Mouse (Mus musculus) ES-Bruce4 (cell line): Measurements from ENCODE around the gene Ufd1. TPM values are rescaled to one million over a fixed set of nuclear protein-coding genes. Genes with fewer than 3 reads are reported as not detected.

ENCODE experiments used
- H3K27ac ChIP-seq: 2 replicates; pipeline ENCODE4 v1.5.1; 2012; ENCODE audit warnings: low read length, inconsistent platforms; ENCODE audit not compliant: insufficient read depth
- H3K27me3 ChIP-seq: 2 replicates; pipeline ENCODE4 v1.6.1; 2012; ENCODE audit warnings: mild to moderate bottlenecking, low read length, inconsistent platforms; ENCODE audit not compliant: control insufficient read depth, poor library complexity, insufficient read depth, severe bottlenecking
- H3K36me3 ChIP-seq: 2 replicates; pipeline ENCODE4 v1.6.1; 2012; ENCODE audit warnings: inconsistent platforms, mild to moderate bottlenecking, low read length, moderate library complexity; ENCODE audit not compliant: control insufficient read depth, poor library complexity, insufficient read depth, severe bottlenecking
- H3K4me1 ChIP-seq: one replicate; pipeline ENCODE4 v1.8.1; 2011; ENCODE audit warnings: low read length; ENCODE audit not compliant: control insufficient read depth, insufficient read depth
- H3K4me3 ChIP-seq: 2 replicates; pipeline ENCODE4 v1.5.1; 2011; ENCODE audit warnings: low read depth, mild to moderate bottlenecking, low read length
- H3K9ac ChIP-seq: 2 replicates; pipeline ENCODE4 v1.6.1; 2012; ENCODE audit warnings: low read depth, mild to moderate bottlenecking, inconsistent platforms; ENCODE audit not compliant: poor library complexity, severe bottlenecking
- H3K9me3 ChIP-seq: replicated peaks from 2 replicates; pipeline ENCODE4 v1.6.1; 2012; ENCODE audit warnings: mild to moderate bottlenecking, low read length, inconsistent platforms; ENCODE audit not compliant: control insufficient read depth, poor library complexity, insufficient read depth, severe bottlenecking
- CTCF ChIP-seq: IDR thresholded peaks from one replicate; pipeline ENCODE4 v1.8.1; 2011; ENCODE audit warnings: low read depth, low read length
- EP300 ChIP-seq: IDR thresholded peaks from 2 replicates; pipeline ENCODE4 v1.6.1; 2011; ENCODE audit warnings: low read depth, low read length; ENCODE audit not compliant: insufficient read depth
- POLR2A ChIP-seq: IDR thresholded peaks from one replicate; pipeline ENCODE4 v1.8.1; 2011; ENCODE audit warnings: low read length; ENCODE audit not compliant: insufficient read depth
- polyA plus RNA-seq: library from polyadenylated mRNA; stranded (reverse); fragments of >200 nt; gene quantifications from 2 replicates; pipeline ENCODE4 v1.2.4, GENCODE M21; 2011; ENCODE audit warnings: low read depth; ENCODE audit not compliant: missing spikeins, insufficient read depth, insufficient read length

Ufd1 gene
- polyA plus RNA-seq, 1 experiment: 67.3 TPM

- H3K36me3 ChIP-seq: peaks cover 41% of the 10 kb centered on the region
Measured at GRCm38 (mm10) chr16:18876091-18876441, 64.5 kb downstream of the Ufd1 start.

GRCm38 (mm10) chr16:18876442-18877308 lies 65.1 kb downstream of the Ufd1 start, which contains the start of the genes Mrpl40 and Hira:
TSS of gene Mrpl40 (minus strand) at chr16:18876862.
TSS of gene Hira (plus strand) at chr16:18877037.
- TF ChIP-seq POLR2A: peak; percentile 62
- no peak for TF ChIP-seq CTCF
- TF ChIP-seq EP300: 0 out of 2 replicates have a peak, but pooled peaks have one; percentile 46
- Histone ChIP-seq H3K4me3 (peak within 1 kb of the TSS; percentile 99), H3K4me1 (no peaks in the 10 kb centered on the region), H3K27me3 (no peaks in the 10 kb centered on the region), H3K9ac (peak within 1 kb of the TSS; percentile 83), H3K9me3 (no peaks in the 10 kb centered on the region), H3K27ac (peak within 1 kb of the TSS; percentile 57), H3K36me3 (peaks cover 40% of the 10 kb centered on the region)

More at GRCm38 (mm10) chr16:18876091-18876441, 64.5 kb downstream of the Ufd1 start:
- H3K27me3 ChIP-seq: no peaks in the 10 kb centered on the region
- H3K4me3 ChIP-seq: peak overlapping the region; percentile 99
- H3K9ac ChIP-seq: peak overlapping the region; percentile 83
- no peak for TF ChIP-seq EP300
- H3K9me3 ChIP-seq: no peaks in the 10 kb centered on the region
- H3K27ac ChIP-seq: peak overlapping the region; percentile 47
- no peaks in the 10 kb centered on the region for H3K4me1 ChIP-seq

- no peaks in the 10 kb centered on the region for H3K27me3 ChIP-seq
- H3K9ac ChIP-seq: peak overlapping the region; percentile 83
- peak overlapping the region; percentile 93 for H3K4me3 ChIP-seq
- no peaks in the 10 kb centered on the region for H3K9me3 ChIP-seq
- TF ChIP-seq CTCF: peak; percentile 23
- no peak for TF ChIP-seq POLR2A
- H3K36me3 ChIP-seq: peaks cover 31% of the 10 kb centered on the region
- H3K27ac ChIP-seq: peak overlapping the region; percentile 42
- H3K4me1 ChIP-seq: no peaks in the 10 kb centered on the region
Measured at GRCm38 (mm10) chr16:18877386-18878090, 66.0 kb downstream of the Ufd1 start.

GRCm38 (mm10) chr16:18878091-18878720 lies 66.6 kb downstream of the Ufd1 start:
- Histone ChIP-seq H3K27me3 (no peaks in the 10 kb centered on the region), H3K9ac (peak overlapping the region; percentile 83), H3K4me3 (peak overlapping the region; percentile 93), H3K4me1 (no peaks in the 10 kb centered on the region), H3K36me3 (peaks cover 27% of the 10 kb centered on the region), H3K27ac (peak overlapping the region; percentile 42), H3K9me3 (no peaks in the 10 kb centered on the region)
- TF ChIP-seq CTCF (no peak), POLR2A (no peak), EP300 (no peak)

GRCm38 (mm10) chr16:18884044-18884443 lies 72.5 kb downstream of the Ufd1 start:
- Histone ChIP-seq H3K27ac (no peak overlapping the region), H3K27me3 (no peaks in the 10 kb centered on the region), H3K9me3 (no peaks in the 10 kb centered on the region), H3K4me3 (no peak overlapping the region), H3K4me1 (no peaks in the 10 kb centered on the region), H3K9ac (no peak overlapping the region), H3K36me3 (peaks cover 13% of the 10 kb centered on the region)
- TF ChIP-seq EP300: no peak
- TF ChIP-seq CTCF: no peak

Other genes with a start within 250 kb of the Ufd1 start
- 0.29 TPM in 1 of 2 replicates, not detected in the other for gene Tbx1, start 221.1 kb upstream of the Ufd1 start, polyA plus RNA-seq
- not detected in 2 replicates for gene Gp1bb, start 189.4 kb upstream of the Ufd1 start, polyA plus RNA-seq
- not detected in 2 replicates for gene Gm49601, start 185.4 kb upstream of the Ufd1 start, polyA plus RNA-seq
- gene Sept5, start 181.8 kb upstream of the Ufd1 start, polyA plus RNA-seq: 1.8 and 5.2 TPM in 2 replicates
- gene Cldn5, start 34.9 kb upstream of the Ufd1 start, polyA plus RNA-seq: 0.42 and 0.94 TPM in 2 replicates
- gene Cdc45, start 208 bp downstream of the Ufd1 start, polyA plus RNA-seq: 48.1 and 48.5 TPM in 2 replicates
- gene 2510002D24Rik, start 24.8 kb downstream of the Ufd1 start, polyA plus RNA-seq: 23.9 and 24.7 TPM in 2 replicates
- gene Gm28539, start 24.8 kb downstream of the Ufd1 start, polyA plus RNA-seq: 4.3 and 4.7 TPM in 2 replicates
- 84.8 and 92.3 TPM in 2 replicates for gene Mrpl40, start 65.1 kb downstream of the Ufd1 start, polyA plus RNA-seq
- 105 and 113 TPM in 2 replicates for gene Hira, start 65.3 kb downstream of the Ufd1 start, polyA plus RNA-seq